Mouse (Mus musculus) ES-E14 (cell line): ENCODE measurements around the gene Sf3b2. TPM values are rescaled to one million over a fixed set of nuclear protein-coding genes. Genes with fewer than 3 reads are reported as not detected.

Experiments used
- DNase-seq: peaks from one replicate; pipeline ENCODE4 v3.0.0-alpha.2; 2013; ENCODE audit warnings: low read depth, low spot score
- H3K27ac ChIP-seq: 2 replicates; pipeline ENCODE4 v1.5.1; 2012; ENCODE audit warnings: low read depth, mild to moderate bottlenecking, low read length, moderate library complexity, mixed read lengths; ENCODE audit not compliant: poor library complexity, insufficient read depth, severe bottlenecking
- H3K36me3 ChIP-seq: 2 replicates; pipeline ENCODE4 v1.6.1; 2012; ENCODE audit warnings: mild to moderate bottlenecking, low read length, moderate library complexity, mixed read lengths; ENCODE audit not compliant: control insufficient read depth, poor library complexity, insufficient read depth, severe bottlenecking
- H3K4me1 ChIP-seq, 2 experiments: fragments of 150-350 bp in 1 of 2; sonication (generic) in 1 of 2; 2 replicates each; pipeline ENCODE4 v1.6.1; 2012; ENCODE audit warnings: low read length in 2 of 2, mild to moderate bottlenecking in 1 of 2, mixed read lengths in 1 of 2; ENCODE audit not compliant: control insufficient read depth in 2 of 2, insufficient read depth in 2 of 2, poor library complexity in 1 of 2
- H3K4me3 ChIP-seq, 2 experiments: fragments of 150-350 bp in 1 of 2; sonication (generic) in 1 of 2; 2 replicates each; pipeline ENCODE4 v1.5.1; 2012; ENCODE audit warnings: low read length in 2 of 2, low read depth in 1 of 2, mild to moderate bottlenecking in 1 of 2, mixed read lengths in 1 of 2; ENCODE audit not compliant: insufficient read depth in 1 of 2, poor library complexity in 1 of 2, severe bottlenecking in 1 of 2
- H3K9ac ChIP-seq: 2 replicates; pipeline ENCODE4 v1.6.1; 2012; ENCODE audit warnings: low read depth, mild to moderate bottlenecking, low read length, mixed read lengths; ENCODE audit not compliant: poor library complexity, insufficient read depth, severe bottlenecking
- H3K9me3 ChIP-seq: fragments of 150-350 bp; sonication (generic); 2 replicates; pipeline ENCODE4 v1.6.1; 2012; ENCODE audit warnings: low read depth, mild to moderate bottlenecking, low read length; ENCODE audit not compliant: control insufficient read depth, insufficient read depth
- CHD2 ChIP-seq: IDR thresholded peaks from 2 replicates; pipeline ENCODE4 v1.6.1; 2014; ENCODE audit warnings: mild to moderate bottlenecking, low read depth, low read length, inconsistent platforms
- HCFC1 ChIP-seq: IDR thresholded peaks from 2 replicates; pipeline ENCODE4 v1.6.1; 2012; ENCODE audit warnings: low read length, inconsistent platforms, borderline replicate concordance; ENCODE audit not compliant: insufficient read depth
- MAFK ChIP-seq: IDR thresholded peaks from 2 replicates; pipeline ENCODE4 v1.6.1; 2014; ENCODE audit warnings: mild to moderate bottlenecking, low read depth, low read length, inconsistent platforms; ENCODE audit not compliant: insufficient read depth
- ZC3H11A ChIP-seq: IDR thresholded peaks from 2 replicates; pipeline ENCODE4 v1.6.1; 2012; ENCODE audit warnings: low read depth, mild to moderate bottlenecking, inconsistent platforms, low read length, borderline replicate concordance
- ZNF384 ChIP-seq: IDR thresholded peaks from 2 replicates; pipeline ENCODE4 v1.6.1; 2012; ENCODE audit warnings: low read depth, low read length, inconsistent platforms
- in situ Hi-C, 2 experiments: fragments of 600-800 bp; cut with MboI; formaldehyde crosslinking; loops; one replicate each; pipeline ENCODE4 v1.15.1; 2025; ENCODE audit warnings: low sequenced_read_pairs in 2 of 2, inconsistent platforms in 1 of 2; ENCODE audit not compliant: unreplicated experiment in 2 of 2
- total RNA-seq: library from RNA; depleted of rRNA; stranded (reverse); fragments of 300-350 nt; gene quantifications from 2 replicates; pipeline ENCODE4 v1.2.3, GENCODE M21; 2012; rRNA removed

Gene Sf3b2
- 165 and 175 TPM in 2 replicates for total RNA-seq

DNA sequence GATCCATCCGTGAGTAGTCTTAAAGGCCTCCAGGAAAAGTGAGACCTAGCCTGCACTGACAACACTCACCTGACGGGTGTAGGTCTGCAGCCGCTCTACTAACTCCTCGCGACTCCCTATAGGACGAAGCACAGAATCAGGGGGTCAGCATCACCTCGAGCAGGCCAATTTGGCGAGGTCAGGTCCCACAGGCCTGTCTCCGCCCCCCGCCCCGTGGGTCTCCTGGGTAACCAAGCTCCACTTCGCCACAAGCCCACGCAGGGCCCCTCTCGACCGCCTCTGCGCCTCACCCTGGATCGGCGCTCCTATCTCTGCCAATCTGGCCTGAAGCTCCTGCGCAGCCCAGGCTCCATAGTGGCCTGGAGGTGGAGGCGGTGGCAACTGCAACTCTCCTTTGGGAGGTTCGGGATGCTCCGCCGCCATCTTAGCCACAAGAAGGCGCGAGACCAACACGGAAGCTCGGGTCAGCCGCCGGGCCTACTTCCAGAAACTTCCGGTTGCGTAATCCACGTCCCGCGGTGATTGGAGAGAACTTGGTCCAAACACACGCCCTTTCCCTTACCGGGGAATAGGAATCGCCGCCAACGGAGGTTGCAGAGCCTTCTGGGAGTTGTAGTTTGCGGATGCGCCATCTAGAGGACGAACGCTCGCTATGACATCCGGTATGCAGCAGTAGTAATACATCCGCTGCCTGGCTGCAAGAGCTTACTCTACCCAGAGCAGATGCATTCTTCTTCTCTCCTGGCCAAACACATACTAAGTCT is at the start of gene Sf3b2:
Gene Sf3b2 (minus strand): TSS at position 484 of the 764 bp plus-strand sequence.
- TF ChIP-seq HCFC1, result peak; percentile 100
- no peak for TF ChIP-seq ZC3H11A
- no peak for TF ChIP-seq MAFK
- peak; percentile 80 for TF ChIP-seq CHD2
- no peak for TF ChIP-seq ZNF384
- H3K36me3 ChIP-seq, result peaks cover 23% of the 10 kb centered on the region
- peak within 1 kb of the TSS; percentile 97 to 100 for H3K4me3 ChIP-seq
- peak; percentile 99 for DNase-seq
- peak within 1 kb of the TSS; percentile 100 for H3K9ac ChIP-seq
- H3K4me1 ChIP-seq, result peaks cover 1 to 9% of the 10 kb centered on the region in 2 experiments; a peak in 3 of 4 replicates
- H3K9me3 ChIP-seq, result no peaks in the 10 kb centered on the region
- peak within 1 kb of the TSS; percentile 95 for H3K27ac ChIP-seq
- in situ Hi-C loops, result no loop called here

DNA sequence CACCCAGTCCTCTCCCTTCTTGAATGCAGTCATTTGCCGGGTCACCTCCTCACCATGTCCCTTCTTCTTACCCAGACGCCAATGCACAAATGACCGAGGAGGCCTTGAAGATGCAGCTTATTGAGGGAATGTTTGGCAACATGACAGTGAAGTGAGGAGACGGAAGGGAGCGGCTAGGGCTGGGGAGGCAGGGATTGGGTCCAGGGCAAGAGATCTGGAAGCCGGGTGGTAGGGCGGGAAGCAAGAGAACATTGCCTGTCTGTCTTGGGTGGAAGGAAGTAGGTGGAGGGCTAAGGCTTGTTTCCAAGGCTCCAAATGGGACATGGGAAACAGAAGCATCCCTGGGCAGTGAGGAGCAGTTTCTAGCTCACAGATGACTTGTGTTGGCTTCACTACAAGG is 46.1 kb upstream of the Sf3b2 start:
- Histone ChIP-seq H3K27ac (no peak overlapping the region), H3K36me3 (no peaks in the 10 kb centered on the region), H3K4me1 (no peaks in the 10 kb centered on the region; a peak in 1 of 4 replicates), H3K9ac (no peak overlapping the region), H3K4me3 (no peak overlapping the region), H3K9me3 (no peaks in the 10 kb centered on the region)
- TF ChIP-seq CHD2 (no peak), HCFC1 (no peak), ZC3H11A (no peak), ZNF384 (no peak), MAFK (no peak)
- DNase-seq, result no peak
- in situ Hi-C loops, result no loop called here

GRCm38 (mm10) chr19:5337975-5338374 is 42.7 kb upstream of the Sf3b2 start:
- TF ChIP-seq CHD2 (no peak), HCFC1 (no peak), ZNF384 (no peak), ZC3H11A (peak; percentile 36; the same call in 1 of the 2 replicates), MAFK (no peak)
- Histone ChIP-seq H3K4me1 (peaks cover 0 to 2% of the 10 kb centered on the region in 2 experiments; a peak in 2 of 4 replicates), H3K9me3 (no peaks in the 10 kb centered on the region), H3K4me3 (no peak overlapping the region), H3K9ac (no peak overlapping the region), H3K36me3 (no peaks in the 10 kb centered on the region), H3K27ac (no peak overlapping the region)
- in situ Hi-C loops, result no loop called here
- peak; percentile 81 for DNase-seq

GRCm38 (mm10) chr19:5335441-5335840 is 40.2 kb upstream of the Sf3b2 start, which contains the start of gene Catsper1:
TSS of gene Catsper1 (plus strand) at chr19:5335741.
- DNase-seq, result no peak
- Histone ChIP-seq H3K9me3 (no peaks in the 10 kb centered on the region), H3K9ac (no peak within 1 kb of the TSS), H3K4me1 (peaks cover 0 to 2% of the 10 kb centered on the region in 2 experiments; a peak in 2 of 4 replicates), H3K27ac (no peak within 1 kb of the TSS), H3K36me3 (no peaks in the 10 kb centered on the region), H3K4me3 (no peak within 1 kb of the TSS)
- TF ChIP-seq MAFK (no peak), HCFC1 (no peak), ZC3H11A (no peak), ZNF384 (no peak), CHD2 (no peak)
- in situ Hi-C loops, result no loop called here
